Mouse (Mus musculus) layer of hippocampus, adult 9-11 months (tissue): ENCODE data around the gene Gramd4.
"Not testable (repeated sequence)": the region's sequence is repeated elsewhere in the genome, so short reads cannot be mapped to it uniquely, and the experiment has no call there.

Experiments
- DNase-seq: peaks from one replicate; pipeline ENCODE4 v3.0.0; 2022

The Gramd4 gene

GRCm38 (mm10) chr15:86091998-86092670 lies 34.6 kb downstream of the Gramd4 start:
- no peak for DNase-seq

GRCm38 (mm10) chr15:86093236-86093635 lies 35.7 kb downstream of the Gramd4 start:
- DNase-seq: no peak

GRCm38 (mm10) chr15:86094324-86095121 lies 37.0 kb downstream of the Gramd4 start:
- DNase-seq: no peak

- DNase-seq: no peak
These were observed 38.5 kb downstream of the Gramd4 start for GRCm38 (mm10) chr15:86095722-86096603.

- not testable (repeated sequence) for DNase-seq
These were observed 39.1 kb downstream of the Gramd4 start for GRCm38 (mm10) chr15:86096604-86097020.

- DNase-seq: no peak
These were observed 40.4 kb downstream of the Gramd4 start for GRCm38 (mm10) chr15:86097871-86098270.

- DNase-seq: no peak
These were observed 44.1 kb downstream of the Gramd4 start for GRCm38 (mm10) chr15:86101585-86101984.

- DNase-seq: peak; percentile 63
These were observed 44.8 kb downstream of the Gramd4 start for GRCm38 (mm10) chr15:86102308-86102707.

- DNase-seq: no peak
These were observed 47.2 kb downstream of the Gramd4 start for GRCm38 (mm10) chr15:86104401-86105344.

GRCm38 (mm10) chr15:86105345-86105697 lies 47.8 kb downstream of the Gramd4 start:
- no peak for DNase-seq

- DNase-seq: no peak
These were observed 48.3 kb downstream of the Gramd4 start for GRCm38 (mm10) chr15:86105751-86106150.

GRCm38 (mm10) chr15:86107831-86108471 lies 50.5 kb downstream of the Gramd4 start:
- no peak for DNase-seq

- DNase-seq: no peak
These were observed 51.8 kb downstream of the Gramd4 start for GRCm38 (mm10) chr15:86109245-86109644.

- no peak for DNase-seq
These were observed 52.2 kb downstream of the Gramd4 start for GRCm38 (mm10) chr15:86109650-86110211.

- DNase-seq: no peak
These were observed 53.0 kb downstream of the Gramd4 start for GRCm38 (mm10) chr15:86110361-86111103.

- no peak for DNase-seq
These were observed 55.3 kb downstream of the Gramd4 start for GRCm38 (mm10) chr15:86112707-86113341.

GRCm38 (mm10) chr15:86113342-86113710 lies 55.8 kb downstream of the Gramd4 start:
- DNase-seq: no peak

- DNase-seq: no peak
These were observed 58.9 kb downstream of the Gramd4 start for GRCm38 (mm10) chr15:86116421-86116820.

GRCm38 (mm10) chr15:86117115-86118100 lies 59.9 kb downstream of the Gramd4 start:
- DNase-seq: no peak
